Mouse (Mus musculus) adrenal gland, postnatal 14 days (tissue): Measurements from ENCODE around the gene Vmn2r15. TPM values are rescaled to one million over a fixed set of nuclear protein-coding genes. Genes with fewer than 3 reads are reported as not detected.
A peak's percentile ranks its signal among the peaks of the same experiment; 100 is the strongest.

ENCODE experiments used
- DNase-seq: peaks from one replicate; pipeline ENCODE4 v3.0.0; 2021; ENCODE audit warnings: mixed read lengths
- long read RNA-seq, 2 experiments: library from polyadenylated mRNA; stranded (forward); transcript quantifications; one replicate each; pipeline ENCODE4 v2.0.0; 2021
- total RNA-seq: library from RNA; stranded (reverse); gene quantifications from 2 replicates; pipeline ENCODE4 v1.2.3, GENCODE M21; 2021

The Vmn2r15 gene
- total RNA-seq: not detected in 2 replicates
- long read RNA-seq, experiment 1: 0 reads
- long read RNA-seq, experiment 2: 0 reads

- no peak for DNase-seq
These were observed at the start of gene Vmn2r15 for GRCm38 (mm10) chr5:109297544-109297943. Gene Vmn2r15 (minus strand): TSS chr5:109297644.

GRCm38 (mm10) chr5:109329862-109330261, 32.4 kb upstream of the Vmn2r15 start, which contains the start of gene Vmn2r16:
Gene Vmn2r16 (plus strand): TSS chr5:109330162.
- DNase-seq: no peak

DNA sequence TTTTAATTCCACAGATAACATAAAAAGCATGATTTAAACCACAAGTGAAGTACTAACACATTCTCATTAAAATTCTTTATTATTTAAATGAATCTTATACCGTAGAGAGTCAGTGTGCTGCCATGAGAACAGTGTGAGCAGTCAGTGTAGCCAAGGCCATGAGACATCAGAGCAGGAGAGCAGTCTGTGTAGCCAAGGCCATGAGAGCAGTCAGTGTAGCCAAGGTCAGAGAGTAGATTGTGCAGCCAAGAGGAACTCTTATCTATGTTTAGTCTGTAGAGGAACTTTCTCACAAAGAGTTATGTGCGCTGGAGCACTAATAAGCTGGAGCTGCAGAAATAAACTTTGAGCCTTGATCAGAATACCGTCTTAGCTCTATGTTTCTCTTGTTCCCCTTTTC, 2.8 kb downstream of the Vmn2r15 start:
- DNase-seq: peak; percentile 65

Other genes with a start within 250 kb of the Vmn2r15 start
- not detected in 2 replicates for gene Vmn2r11, start 238.1 kb downstream of the Vmn2r15 start, total RNA-seq
- not detected in 2 replicates for gene Vmn2r12, start 199.7 kb downstream of the Vmn2r15 start, total RNA-seq
- gene Vmn2r13, start 105.4 kb downstream of the Vmn2r15 start, total RNA-seq: 0.07 and 0.08 TPM in 2 replicates
- not detected in 2 replicates for gene Vmn2r14, start 72.9 kb downstream of the Vmn2r15 start, total RNA-seq
- not detected in 2 replicates for gene Vmn2r16, start 32.5 kb upstream of the Vmn2r15 start, total RNA-seq
- not detected in 2 replicates for gene Vmn2r17, start 122.0 kb upstream of the Vmn2r15 start, total RNA-seq